Comparison of ENCODE assay signal across 9 mouse cellular contexts in the genomic region with DNA sequence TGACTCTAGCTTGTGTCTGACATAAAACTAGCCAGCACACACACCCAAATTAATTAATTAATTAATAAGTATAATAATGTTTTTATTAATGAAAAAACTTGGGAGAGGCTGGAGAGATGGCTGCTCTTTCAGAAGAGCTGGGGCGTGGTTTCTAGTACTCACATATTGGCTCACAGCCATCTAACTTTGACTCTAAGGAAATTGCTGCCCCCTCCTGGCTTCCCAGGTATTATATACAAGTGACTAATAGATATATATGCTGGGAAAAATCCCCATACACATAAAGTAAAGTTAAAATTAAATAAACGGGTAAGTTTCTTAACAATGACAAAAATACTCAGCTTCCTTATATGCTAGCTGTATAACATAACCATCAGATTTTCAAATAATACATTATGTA. TPM values are rescaled to one million over a fixed set of nuclear protein-coding genes. Genes with fewer than 3 reads are reported as not detected.
DNase-seq lines count a peak whose midpoint lies in the region; ATAC-seq and TF ChIP-seq lines count a peak whose summit lies in the region.
"Had no signal": no experiment of that assay in that cellular context is flagged by ENCODE, and none has a peak within 500 bp of the region (broad histone marks: within the 10 kb centered on the region; RNA-seq: fewer than 3 reads in every experiment).

No protein-coding gene starts in this region.

- H3K9me3 ChIP-seq in kidney, postnatal 0 days (replicated peaks; ENCODE audit: low read length), result no peaks in the 10 kb centered on the region

- ATAC-seq in kidney, postnatal 0 days (replicated peaks; ENCODE audit: low FRiP score, low read depth), result no peak

- 76% methylated on average over 2 of the region's 2 CpGs for WGBS in kidney, postnatal 0 days

- H3K36me3 ChIP-seq in kidney, postnatal 0 days (ENCODE audit: insufficient read depth, low read length), result peaks cover 20% of the 10 kb centered on the region

- DNase-seq in heart, adult 8-10 months (ENCODE audit: low spot score), result peak; percentile 33
- no peak for DNase-seq in heart, adult 11 months
- peak; percentile 33 for DNase-seq in urinary bladder, postnatal 25 days (ENCODE audit: low spot score)
- no peak for DNase-seq in urinary bladder, adult 2 months (ENCODE audit: low spot score)
- peak; percentile 84 for DNase-seq in kidney, postnatal 0 days (ENCODE audit: low spot score)
- no peak for DNase-seq in yolk sac, embryonic 10.5 days (ENCODE audit: low spot score)
- DNase-seq in B cell, adult 2 months, result no peak
- no peak for DNase-seq in right cerebral cortex, postnatal 25 days

- H3K9ac ChIP-seq in kidney, postnatal 0 days (ENCODE audit: low read depth, low read length), result no peak overlapping the region

- no peak overlapping the region for H3K4me3 ChIP-seq in kidney, postnatal 0 days (replicated peaks; ENCODE audit: low read depth, low read length)
- H3K4me3 ChIP-seq: myocyte had no signal

- TF ChIP-seq CTCF in kidney, postnatal 0 days (IDR thresholded peaks at IDR 0.05; ENCODE audit: low read depth), result peak; percentile 56

- H3K27ac ChIP-seq in kidney, postnatal 0 days, result no peak overlapping the region

- H3K4me2 ChIP-seq in kidney, postnatal 0 days (ENCODE audit: low read length), result no peak overlapping the region

- H3K27me3 ChIP-seq in kidney, postnatal 0 days (ENCODE audit: insufficient read depth, low read length), result no peaks in the 10 kb centered on the region

- no peaks in the 10 kb centered on the region for H3K4me1 ChIP-seq in kidney, postnatal 0 days (replicated peaks; ENCODE audit: insufficient read depth, low read length)

RNA-seq across cellular contexts. Expression of a gene that starts 28.4 kb away (rescaled TPM):
- 10 to 100 TPM; 12.9 to 15.7 (median 14.6) TPM for total RNA-seq in heart, adult 8-10 months (2022)
- 22.0 and 22.4 TPM in 2 replicates for polyA plus RNA-seq in urinary bladder, adult 2 months (2012; rRNA removed)
- 18.2 and 19.7 TPM in 2 replicates for polyA plus RNA-seq in kidney, postnatal 0 days (2015; fragmentation: Nextera tagmentation; extraction: Ambion mirVana)

RNA-seq across cellular contexts. Expression of a gene that starts 28.8 kb away (rescaled TPM):
- 10 to 100 TPM; 32.6 to 36.7 (median 34.0) TPM for total RNA-seq in heart, adult 8-10 months (2022)
- 15.2 and 18.5 TPM in 2 replicates for polyA plus RNA-seq in urinary bladder, adult 2 months (2012; rRNA removed)
- 36.0 and 36.4 TPM in 2 replicates for polyA plus RNA-seq in kidney, postnatal 0 days (2015; fragmentation: Nextera tagmentation; extraction: Ambion mirVana)

RNA-seq across cellular contexts. Expression of a gene that starts 39.5 kb away (rescaled TPM):
- total RNA-seq in heart, adult 8-10 months (2022), result 10 to 100 TPM; 21.2 to 35.3 (median 27.2) TPM
- 25.3 and 31.7 TPM in 2 replicates for polyA plus RNA-seq in urinary bladder, adult 2 months (2012; rRNA removed)
- polyA plus RNA-seq in kidney, postnatal 0 days (2015; fragmentation: Nextera tagmentation; extraction: Ambion mirVana), result 26.5 and 29.1 TPM in 2 replicates

RNA-seq across cellular contexts. Expression of a gene that starts 49.4 kb away (rescaled TPM):
- 1 to 10 TPM; 6.8 to 8.6 (median 7.7) TPM for total RNA-seq in heart, adult 8-10 months (2022)
- polyA plus RNA-seq in urinary bladder, adult 2 months (2012; rRNA removed), result 28.5 and 31.6 TPM in 2 replicates
- polyA plus RNA-seq in kidney, postnatal 0 days (2015; fragmentation: Nextera tagmentation; extraction: Ambion mirVana), result 20.1 and 20.6 TPM in 2 replicates

RNA-seq across cellular contexts. Expression of a gene that starts 57.9 kb away (rescaled TPM):
- total RNA-seq in heart, adult 8-10 months (2022), result 10 to 100 TPM; 33.4 to 69.1 (median 50.0) TPM
- polyA plus RNA-seq in urinary bladder, adult 2 months (2012; rRNA removed), result 8,790 and 9,672 TPM in 2 replicates
- polyA plus RNA-seq in kidney, postnatal 0 days (2015; fragmentation: Nextera tagmentation; extraction: Ambion mirVana), result 116 and 126 TPM in 2 replicates

Comparison
In these comparisons a context has a peak if more than half of its experiments do, and no peak if none do; other contexts are left out.
1. DNase-seq: peak in heart, adult 8-10 months (single experiment), urinary bladder, postnatal 25 days (single experiment) and kidney, postnatal 0 days (single experiment); none in heart, adult 11 months (single experiment), urinary bladder, adult 2 months (single experiment), yolk sac, embryonic 10.5 days (single experiment), B cell, adult 2 months (0 of 2) and right cerebral cortex, postnatal 25 days (single experiment).